Mouse (Mus musculus) midbrain, postnatal 0 days (tissue): ENCODE measurements around the gene Baiap2l2. TPM values are rescaled to one million over a fixed set of nuclear protein-coding genes. Genes with fewer than 3 reads are reported as not detected.
A peak's percentile ranks its signal among the peaks of the same experiment; 100 is the strongest.

ENCODE experiments used
- ATAC-seq: fragments of 200-750 bp; cut with Nextera tagmentation; 2 replicates; pipeline ENCODE4 v1.8.0; 2017; ENCODE audit warnings: moderate number of reproducible peaks, mild to moderate bottlenecking, moderate TSS enrichment, moderate library complexity; ENCODE audit not compliant: low FRiP score
- DNase-seq: peaks from one replicate; pipeline ENCODE4 v3.0.0-alpha.2; 2015; ENCODE audit warnings: low spot score
- H3K27ac ChIP-seq: fragments of 300-500 bp; sonication (generic); 2 replicates; pipeline ENCODE4 v1.5.1; 2014; ENCODE audit warnings: low read depth, mild to moderate bottlenecking, low read length, mixed read lengths
- H3K27me3 ChIP-seq: fragments of 300-500 bp; sonication (generic); 2 replicates; pipeline ENCODE4 v1.6.1; 2014; ENCODE audit warnings: low read length, control low read depth, mixed read lengths; ENCODE audit not compliant: insufficient read depth
- H3K36me3 ChIP-seq: fragments of 300-500 bp; sonication (generic); 2 replicates; pipeline ENCODE4 v1.6.1; 2014; ENCODE audit warnings: low read length, control low read depth, mixed read lengths; ENCODE audit not compliant: insufficient read depth
- H3K4me1 ChIP-seq: fragments of 300-500 bp; sonication (generic); 2 replicates; pipeline ENCODE4 v1.6.1; 2014; ENCODE audit warnings: mild to moderate bottlenecking, control low read depth, antibody characterized with exemption, low read length, mixed read lengths; ENCODE audit not compliant: insufficient read depth
- H3K4me2 ChIP-seq: fragments of 300-500 bp; sonication (generic); 2 replicates; pipeline ENCODE4 v1.6.1; 2014; ENCODE audit warnings: low read depth, mild to moderate bottlenecking, low read length, mixed read lengths; ENCODE audit not compliant: poor library complexity, severe bottlenecking
- H3K4me3 ChIP-seq: fragments of 300-500 bp; sonication (generic); 2 replicates; pipeline ENCODE4 v1.5.1; 2014; ENCODE audit warnings: low read depth, mild to moderate bottlenecking, low read length, moderate library complexity
- H3K9ac ChIP-seq: fragments of 300-500 bp; sonication (generic); replicated peaks from 2 replicates; pipeline ENCODE4 v1.6.1; 2014; ENCODE audit warnings: mild to moderate bottlenecking, low read length, moderate library complexity, mixed read lengths; ENCODE audit not compliant: poor library complexity, severe bottlenecking
- H3K9me3 ChIP-seq: fragments of 300-500 bp; sonication (generic); 2 replicates; pipeline ENCODE4 v1.6.1; 2016; ENCODE audit warnings: low read length, control low read depth
- CTCF ChIP-seq: IDR thresholded peaks from 2 replicates; pipeline ENCODE4 v1.5.1; 2016; ENCODE audit warnings: antibody characterized with exemption, mild to moderate bottlenecking
- WGBS: fragments of 180-500 bp; shearing (Covaris S2); extraction: QIAGEN DNeasy Blood & Tissue Kit; methylation state at CpG from one replicate; pipeline ENCODE4 v1.1.7; 2014; 5-methylcytosine and 5-hydroxymethylcytosine counted together
- polyA plus RNA-seq: library from polyadenylated mRNA; unstranded; fragments of >200 nt; fragmentation: Nextera tagmentation; extraction: Ambion mirVana; gene quantifications from 2 replicates; pipeline ENCODE4 v1.2.1, GENCODE M21; 2015
- total RNA-seq: library from RNA; depleted of rRNA; stranded (reverse); fragments of >200 nt; gene quantifications from 2 replicates; pipeline ENCODE4 v1.2.3, GENCODE M21; 2014

Gene Baiap2l2
- total and polyA plus RNA-seq, 2 experiments from 2014 or later, result 3.1 to 8.5 TPM

GRCm38 (mm10) chr15:79252580-79252979 lies 32.8 kb downstream of the Baiap2l2 start:
- H3K27me3 ChIP-seq, result peaks cover 16% of the 10 kb centered on the region
- DNase-seq (no peak), ATAC-seq (no peak)
- peak overlapping the region; percentile 62 for H3K4me2 ChIP-seq
- peaks cover 5% of the 10 kb centered on the region; the same call in 1 of the 2 replicates for H3K4me1 ChIP-seq
- 30% methylated on average over 24 of the region's 24 CpGs for WGBS
- H3K4me3 ChIP-seq, result peak overlapping the region; percentile 29
- no peaks in the 10 kb centered on the region for H3K9me3 ChIP-seq
- TF ChIP-seq CTCF, result no peak
- peaks cover 18% of the 10 kb centered on the region for H3K36me3 ChIP-seq
- H3K9ac ChIP-seq, result peak overlapping the region; percentile 54
- no peak overlapping the region for H3K27ac ChIP-seq

GRCm38 (mm10) chr15:79251781-79252491 lies 33.4 kb downstream of the Baiap2l2 start:
- Histone ChIP-seq H3K27me3 (peaks cover 16% of the 10 kb centered on the region), H3K9ac (peak overlapping the region; percentile 54), H3K4me3 (peak overlapping the region; percentile 29), H3K9me3 (no peaks in the 10 kb centered on the region), H3K36me3 (peaks cover 21% of the 10 kb centered on the region), H3K4me2 (peak overlapping the region; percentile 62), H3K27ac (no peak overlapping the region), H3K4me1 (peaks cover 5% of the 10 kb centered on the region; the same call in 1 of the 2 replicates)
- 2% methylated on average over 59 of the region's 61 CpGs for WGBS
- DNase-seq, result peak; percentile 50
- TF ChIP-seq CTCF, result peak; percentile 64
- peak; percentile 50 for ATAC-seq

GRCm38 (mm10) chr15:79251168-79251567 lies 34.2 kb downstream of the Baiap2l2 start:
- TF ChIP-seq CTCF, result no peak
- H3K9me3 ChIP-seq, result no peaks in the 10 kb centered on the region
- H3K9ac ChIP-seq, result no peak overlapping the region
- no peak overlapping the region for H3K4me2 ChIP-seq
- ATAC-seq, result no peak; the same call in 1 of the 2 replicates
- no peak overlapping the region for H3K27ac ChIP-seq
- H3K27me3 ChIP-seq, result peaks cover 16% of the 10 kb centered on the region
- H3K36me3 ChIP-seq, result peaks cover 29% of the 10 kb centered on the region
- H3K4me3 ChIP-seq, result no peak overlapping the region
- 51% methylated on average over 7 of the region's 7 CpGs for WGBS
- DNase-seq, result no peak
- peaks cover 5% of the 10 kb centered on the region; the same call in 1 of the 2 replicates for H3K4me1 ChIP-seq

- Histone ChIP-seq H3K27ac (no peak overlapping the region), H3K36me3 (peaks cover 38% of the 10 kb centered on the region), H3K4me1 (peaks cover 5% of the 10 kb centered on the region; the same call in 1 of the 2 replicates), H3K9ac (no peak overlapping the region), H3K4me3 (no peak overlapping the region), H3K27me3 (peaks cover 16% of the 10 kb centered on the region), H3K9me3 (no peaks in the 10 kb centered on the region), H3K4me2 (no peak overlapping the region)
- TF ChIP-seq CTCF, result no peak
- ATAC-seq, result no peak
- DNase-seq, result no peak
- WGBS, result 67% methylated on average over 2 of the region's 2 CpGs
Observed at GRCm38 (mm10) chr15:79250236-79250635, 35.1 kb downstream of the Baiap2l2 start.

- WGBS, result 86% methylated on average over 3 of the region's 3 CpGs
- peaks cover 55% of the 10 kb centered on the region for H3K36me3 ChIP-seq
Observed at GRCm38 (mm10) chr15:79245321-79245720, 40.0 kb downstream of the Baiap2l2 start.

More at GRCm38 (mm10) chr15:79245321-79245720, 40.0 kb downstream of the Baiap2l2 start:
- no peaks in the 10 kb centered on the region for H3K4me1 ChIP-seq
- no peak overlapping the region for H3K4me3 ChIP-seq
- H3K9ac ChIP-seq, result no peak overlapping the region
- no peak overlapping the region for H3K27ac ChIP-seq
- no peaks in the 10 kb centered on the region for H3K9me3 ChIP-seq
- ATAC-seq, result no peak
- H3K4me2 ChIP-seq, result no peak overlapping the region
- no peak for DNase-seq
- H3K27me3 ChIP-seq, result no peaks in the 10 kb centered on the region
- TF ChIP-seq CTCF, result no peak
